Mouse (Mus musculus) colon, adult 2 months (tissue): ENCODE data around the gene Bhlhe41. TPM values are rescaled to one million over a fixed set of nuclear protein-coding genes. Genes with fewer than 3 reads are reported as not detected.

ENCODE experiments used
- polyA plus RNA-seq: library from polyadenylated mRNA; depleted of rRNA; stranded (reverse); fragments of >200 nt; gene quantifications from 2 replicates; pipeline ENCODE4 v1.2.3, GENCODE M21; 2012; rRNA removed

The Bhlhe41 gene
- polyA plus RNA-seq: 3.5 TPM in 2 replicates

DNA sequence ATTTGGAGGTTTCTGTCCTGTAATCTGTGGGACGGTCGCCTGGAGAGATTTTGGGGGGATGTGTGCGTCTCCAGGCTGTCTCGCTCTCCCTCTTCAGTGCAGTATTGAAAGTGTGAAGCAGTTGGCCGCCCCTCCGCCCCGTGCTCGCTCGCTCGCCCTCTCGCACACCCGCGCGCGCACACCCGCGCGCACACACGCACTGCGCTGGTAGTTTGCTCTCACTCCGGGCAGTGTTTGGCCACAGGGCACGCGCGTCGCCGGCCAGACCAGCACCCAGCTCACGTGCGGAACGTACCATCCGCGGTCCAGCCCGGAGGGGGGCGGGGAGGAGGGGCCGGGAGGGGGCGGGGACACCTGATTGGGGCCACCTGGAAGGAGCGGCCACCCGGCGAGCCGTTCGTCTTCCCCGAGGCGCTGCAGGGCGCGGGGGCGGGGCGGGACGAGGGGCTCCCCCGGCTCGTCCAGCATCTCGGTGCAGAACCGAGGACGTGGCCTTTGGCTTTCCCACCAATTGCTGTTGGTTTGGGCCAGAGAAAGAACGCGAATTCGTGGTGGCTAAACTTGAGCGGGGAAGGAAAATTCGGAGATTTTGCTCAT is at the start of gene Bhlhe41:
Gene Bhlhe41 (minus strand): TSS at position 270 of the 597 bp plus-strand sequence.

Other genes with a start within 250 kb of the Bhlhe41 start
- gene Tuba3b, start 249.8 kb downstream of the Bhlhe41 start, polyA plus RNA-seq: 0.06 TPM in 1 of 2 replicates, not detected in the other
- gene Rassf8, start 118.8 kb downstream of the Bhlhe41 start, polyA plus RNA-seq: 5.0 and 5.6 TPM in 2 replicates
- 3.8 and 4.1 TPM in 2 replicates for gene Sspn, start 66.1 kb upstream of the Bhlhe41 start, polyA plus RNA-seq